Mouse (Mus musculus) cerebellum, postnatal 10 days (tissue): Measurements from ENCODE around the gene Tldc1.
A peak's percentile ranks its signal among the peaks of the same experiment; 100 is the strongest.

Source experiments
- DNase-seq, 2 experiments: peaks; one replicate each; pipeline ENCODE4 v3.0.0; 2021; ENCODE audit warnings: mixed read lengths in 2 of 2

Gene Tldc1

GRCm38 (mm10) chr8:119765311-119765710 is 12.9 kb downstream of the Tldc1 start:
- DNase-seq, result no peak

- DNase-seq, result no peak
Measured at GRCm38 (mm10) chr8:119762226-119763220, 15.7 kb downstream of the Tldc1 start.

- no peak for DNase-seq
Measured at GRCm38 (mm10) chr8:119761692-119762091, 16.5 kb downstream of the Tldc1 start.

- no peak for DNase-seq
Measured at GRCm38 (mm10) chr8:119756538-119756937, 21.7 kb downstream of the Tldc1 start.

- DNase-seq, result no peak
Measured at GRCm38 (mm10) chr8:119756147-119756461, 22.1 kb downstream of the Tldc1 start.

GRCm38 (mm10) chr8:119755238-119756146 is 22.7 kb downstream of the Tldc1 start:
- no peak for DNase-seq

GRCm38 (mm10) chr8:119744604-119745003 is 33.6 kb downstream of the Tldc1 start:
- DNase-seq, result no peak

- DNase-seq, result peak; percentile 78 to 82
Measured at GRCm38 (mm10) chr8:119743291-119744026, 34.8 kb downstream of the Tldc1 start.

- no peak for DNase-seq
Measured at GRCm38 (mm10) chr8:119742409-119742808, 35.8 kb downstream of the Tldc1 start.

- no peak for DNase-seq
Measured at GRCm38 (mm10) chr8:119740634-119741033, 37.6 kb downstream of the Tldc1 start.

- no peak for DNase-seq
Measured at GRCm38 (mm10) chr8:119738129-119738907, 39.9 kb downstream of the Tldc1 start.

- no peak for DNase-seq
Measured at GRCm38 (mm10) chr8:119737093-119737900, 40.9 kb downstream of the Tldc1 start.

GRCm38 (mm10) chr8:119736348-119736917 is 41.8 kb downstream of the Tldc1 start:
- no peak for DNase-seq

- DNase-seq, result no peak
Measured at GRCm38 (mm10) chr8:119732072-119732471, 46.1 kb downstream of the Tldc1 start.

GRCm38 (mm10) chr8:119728351-119728895 is 49.8 kb downstream of the Tldc1 start:
- DNase-seq, result no peak

GRCm38 (mm10) chr8:119727093-119727492 is 51.1 kb downstream of the Tldc1 start:
- DNase-seq, result no peak

GRCm38 (mm10) chr8:119724596-119724995 is 53.6 kb downstream of the Tldc1 start:
- DNase-seq, result no peak

GRCm38 (mm10) chr8:119723676-119724075 is 54.5 kb downstream of the Tldc1 start:
- no peak for DNase-seq

- DNase-seq, result no peak
Measured at GRCm38 (mm10) chr8:119722348-119722747, 55.9 kb downstream of the Tldc1 start.

- DNase-seq, result peak; percentile 24 to 42
Measured at GRCm38 (mm10) chr8:119719011-119719501, 59.2 kb downstream of the Tldc1 start.
